Mouse (Mus musculus) liver, adult 2 months (tissue): Measurements from ENCODE around the gene Rap1gap2.

ENCODE experiments used
- CTCF ChIP-seq: fragments of 200-500 bp; IDR thresholded peaks from 2 replicates; pipeline ENCODE4 v1.5.1; 2011; ENCODE audit warnings: low read depth, low read length, control low read depth
- POLR2A ChIP-seq: fragments of 200-500 bp; IDR thresholded peaks from 2 replicates; pipeline ENCODE4 v1.6.1; 2011; ENCODE audit warnings: low read length, control low read depth; ENCODE audit not compliant: insufficient read depth; ENCODE audit errors: extremely low read depth

- TF ChIP-seq POLR2A (no peak), CTCF (no peak)
Observed at GRCm38 (mm10) chr11:74597990-74598337, 12.8 kb downstream of the Rap1gap2 start.
